Mouse (Mus musculus) lung, embryonic 14.5 days (tissue): ENCODE data around the gene Tnfrsf8. TPM values are rescaled to one million over a fixed set of nuclear protein-coding genes. Genes with fewer than 3 reads are reported as not detected.
"Not testable (repeated sequence)": the region's sequence is repeated elsewhere in the genome, so short reads cannot be mapped to it uniquely, and the experiment has no call there.

ENCODE experiments used
- ATAC-seq: fragments of 200-750 bp; cut with Nextera tagmentation; 2 replicates; pipeline ENCODE4 v1.8.0; 2017; ENCODE audit warnings: mild to moderate bottlenecking, moderate TSS enrichment, moderate library complexity; ENCODE audit not compliant: insufficient read depth
- DNase-seq: peaks from one replicate; pipeline ENCODE4 v3.0.0-alpha.2; 2015
- H3K27ac ChIP-seq: fragments of 300-500 bp; sonication (generic); 2 replicates; pipeline ENCODE4 v1.5.1; 2014; ENCODE audit warnings: low read depth, mild to moderate bottlenecking, moderate library complexity
- H3K27me3 ChIP-seq: fragments of 300-500 bp; sonication (generic); 2 replicates; pipeline ENCODE4 v1.6.1; 2014; ENCODE audit warnings: low read length, control low read depth; ENCODE audit not compliant: insufficient read depth
- H3K36me3 ChIP-seq: fragments of 300-500 bp; sonication (generic); 2 replicates; pipeline ENCODE4 v1.6.1; 2014; ENCODE audit warnings: control low read depth; ENCODE audit not compliant: insufficient read depth
- H3K4me1 ChIP-seq: fragments of 300-500 bp; sonication (generic); 2 replicates; pipeline ENCODE4 v1.6.1; 2014; ENCODE audit warnings: antibody characterized with exemption, control low read depth; ENCODE audit not compliant: insufficient read depth
- H3K4me2 ChIP-seq: fragments of 300-500 bp; sonication (generic); 2 replicates; pipeline ENCODE4 v1.6.1; 2014; ENCODE audit warnings: mild to moderate bottlenecking
- H3K4me3 ChIP-seq: fragments of 300-500 bp; sonication (generic); 2 replicates; pipeline ENCODE4 v1.5.1; 2014; ENCODE audit warnings: low read depth, low read length
- H3K9ac ChIP-seq: fragments of 300-500 bp; sonication (generic); 2 replicates; pipeline ENCODE4 v1.6.1; 2014
- H3K9me3 ChIP-seq: fragments of 300-500 bp; sonication (generic); 2 replicates; pipeline ENCODE4 v1.6.1; 2016; ENCODE audit warnings: low read depth, low read length, control low read depth
- CTCF ChIP-seq: IDR thresholded peaks from 2 replicates; pipeline ENCODE4 v1.5.1; 2016; ENCODE audit warnings: antibody characterized with exemption, low read depth
- whole genome bisulfite sequencing: fragments of 180-500 bp; shearing (Covaris S2); extraction: QIAGEN DNeasy Blood & Tissue Kit; methylation state at CpG from one replicate; pipeline ENCODE4 v1.1.7; 2014; 5-methylcytosine and 5-hydroxymethylcytosine counted together
- polyA plus RNA-seq: library from polyadenylated mRNA; unstranded; fragments of >200 nt; fragmentation: Nextera tagmentation; extraction: Ambion mirVana; gene quantifications from 2 replicates; pipeline ENCODE4 v1.2.1, GENCODE M21; 2014

The Tnfrsf8 gene
- polyA plus RNA-seq, result 0.20 TPM in 1 of 2 replicates, not detected in the other

DNA sequence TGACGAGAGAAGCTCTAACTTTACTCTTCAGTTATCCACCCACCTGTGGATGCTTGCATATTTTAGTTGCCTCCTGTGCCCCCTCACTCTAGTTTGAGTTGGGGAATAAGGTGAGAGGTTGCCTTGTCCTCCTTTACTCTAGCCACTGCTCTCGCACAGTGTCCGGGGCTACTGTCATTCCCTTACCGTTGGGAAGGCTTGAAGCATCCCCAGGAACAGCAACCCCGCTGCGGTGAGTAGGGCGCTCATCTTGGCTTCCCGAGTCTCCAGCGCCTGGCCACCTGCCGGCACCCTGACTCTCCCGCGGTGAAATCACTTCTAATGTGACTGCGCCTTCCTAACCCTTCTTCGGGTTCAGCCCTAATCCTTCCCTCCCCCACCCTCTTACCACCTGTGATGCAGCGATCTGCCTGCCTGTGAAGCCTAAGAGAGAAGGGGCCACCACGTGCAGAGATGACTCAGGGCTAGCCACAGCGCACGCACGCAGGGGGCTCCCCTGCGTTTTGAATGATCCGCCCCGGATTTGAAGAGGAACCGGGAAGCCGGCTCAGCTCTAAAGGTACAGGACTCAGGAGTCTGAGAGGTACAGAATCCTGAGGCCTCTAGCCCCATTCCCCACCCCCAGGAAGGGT is at the start of gene Tnfrsf8:
Tnfrsf8 (minus strand) TSS at position 329 of the 632 bp plus-strand sequence.
- no peak for TF ChIP-seq CTCF
- DNase-seq (no peak), ATAC-seq (no peak)
- no peak within 1 kb of the TSS for H3K9ac ChIP-seq
- H3K27ac ChIP-seq, result no peak within 1 kb of the TSS
- peaks cover 11% of the 10 kb centered on the region; the same call in 1 of the 2 replicates for H3K27me3 ChIP-seq
- H3K4me3 ChIP-seq, result no peak within 1 kb of the TSS
- no peaks in the 10 kb centered on the region for H3K9me3 ChIP-seq
- WGBS, result under 1% methylated on average over 24 of the region's 24 CpGs
- H3K4me2 ChIP-seq, result no peak within 1 kb of the TSS
- no peaks in the 10 kb centered on the region for H3K4me1 ChIP-seq
- no peaks in the 10 kb centered on the region for H3K36me3 ChIP-seq

DNA sequence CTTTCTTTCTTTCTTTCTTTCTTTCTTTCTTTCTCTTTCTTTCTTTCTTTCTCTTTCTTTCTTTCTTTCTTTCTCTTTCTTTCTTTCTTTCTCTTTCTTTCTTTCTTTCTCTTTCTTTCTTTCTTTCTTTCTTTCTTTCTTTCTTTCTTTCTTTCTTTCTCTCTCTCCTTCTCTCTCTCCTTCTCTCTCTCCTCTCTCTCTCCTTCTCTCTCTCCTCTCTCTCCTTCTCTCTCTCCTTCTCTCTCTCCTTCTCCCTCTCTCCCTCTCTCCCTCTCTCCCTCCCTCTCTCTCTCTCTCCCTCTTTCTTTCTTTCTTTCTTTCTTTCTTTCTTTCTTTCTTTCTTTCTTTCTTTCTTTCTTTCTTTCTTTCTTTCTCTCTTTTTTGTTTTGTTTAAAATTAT is 46.7 kb upstream of the Tnfrsf8 start:
- H3K4me2 ChIP-seq, H3K4me3 ChIP-seq, DNase-seq, H3K9me3 ChIP-seq, H3K27ac ChIP-seq, ATAC-seq, H3K4me1 ChIP-seq, H3K27me3 ChIP-seq, H3K9ac ChIP-seq, H3K36me3 ChIP-seq: not testable (repeated sequence)

DNA sequence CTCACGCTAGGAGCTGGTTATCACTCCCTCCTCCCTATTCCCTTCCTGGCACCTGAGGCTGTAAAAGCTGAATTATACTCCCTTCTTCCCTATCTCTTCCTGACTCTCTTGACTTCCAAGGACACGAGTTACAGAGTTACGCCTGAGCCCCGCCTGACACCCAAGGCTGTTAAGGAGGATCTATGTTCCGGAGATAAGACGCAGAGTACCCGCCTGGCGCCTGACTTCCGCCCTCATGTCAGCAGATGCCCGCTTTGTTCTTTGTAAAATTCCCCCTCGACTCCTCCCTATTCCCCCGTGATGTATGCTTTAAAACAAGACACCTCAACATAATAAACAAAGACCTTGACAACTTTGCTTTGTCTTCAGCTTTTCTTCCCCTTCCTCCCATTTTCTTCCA is 46.1 kb upstream of the Tnfrsf8 start:
- Histone ChIP-seq H3K27me3 (no peaks in the 10 kb centered on the region), H3K4me3 (no peak overlapping the region), H3K4me1 (no peaks in the 10 kb centered on the region), H3K36me3 (no peaks in the 10 kb centered on the region), H3K27ac (no peak overlapping the region), H3K4me2 (no peak overlapping the region), H3K9ac (no peak overlapping the region), H3K9me3 (no peaks in the 10 kb centered on the region)
- WGBS, result 2% methylated on average over 12 of the region's 12 CpGs
- peak; percentile 7 for DNase-seq
- ATAC-seq, result no peak
- no peak for TF ChIP-seq CTCF

DNA sequence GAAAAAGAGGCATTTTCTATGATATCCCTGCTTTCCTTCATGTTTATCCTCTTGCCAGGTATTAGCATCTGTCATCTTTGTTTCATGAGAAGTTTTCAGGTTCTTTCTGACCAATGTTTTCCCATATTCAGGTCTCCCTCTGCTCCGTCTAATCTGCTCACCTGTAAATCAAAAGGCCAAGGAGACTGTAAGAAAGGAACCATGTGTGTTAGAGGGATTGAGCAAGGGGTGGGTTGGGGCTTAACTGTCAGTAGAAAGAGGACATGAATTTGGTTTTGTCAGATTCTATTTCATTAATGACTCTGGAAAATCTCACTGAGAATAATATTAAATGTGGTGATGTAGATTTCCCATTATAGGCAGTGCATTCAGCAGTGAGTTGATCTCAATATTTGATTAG is 45.6 kb upstream of the Tnfrsf8 start:
- DNase-seq (no peak), ATAC-seq (no peak)
- no peak overlapping the region for H3K4me3 ChIP-seq
- H3K27me3 ChIP-seq, result no peaks in the 10 kb centered on the region
- no peak overlapping the region for H3K9ac ChIP-seq
- H3K36me3 ChIP-seq, result no peaks in the 10 kb centered on the region
- WGBS, result 54% methylated on average over 1 of the region's 1 CpGs
- no peaks in the 10 kb centered on the region for H3K9me3 ChIP-seq
- no peak overlapping the region for H3K27ac ChIP-seq
- TF ChIP-seq CTCF, result no peak
- H3K4me1 ChIP-seq, result no peaks in the 10 kb centered on the region
- no peak overlapping the region for H3K4me2 ChIP-seq

DNA sequence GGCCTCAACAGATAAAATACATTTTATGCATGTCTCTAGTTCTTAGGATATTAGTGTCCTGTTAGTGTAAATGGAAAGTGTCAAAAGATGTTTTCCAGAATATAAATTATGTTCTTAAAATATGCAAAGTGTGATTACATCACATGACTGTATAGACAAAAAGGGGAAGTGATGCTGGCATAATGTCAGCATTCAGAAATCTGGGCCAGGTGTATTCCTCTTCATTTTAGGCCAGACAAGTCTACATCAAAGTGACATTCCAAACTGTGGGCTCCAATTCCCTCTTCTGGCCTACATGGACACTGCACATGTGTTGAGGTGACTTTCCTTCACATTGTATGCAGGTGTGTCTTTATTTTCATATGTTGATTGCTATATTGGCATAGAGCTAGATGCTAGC is 41.3 kb upstream of the Tnfrsf8 start:
- Histone ChIP-seq H3K9ac (no peak overlapping the region), H3K36me3 (no peaks in the 10 kb centered on the region), H3K27ac (no peak overlapping the region), H3K4me3 (no peak overlapping the region), H3K4me2 (no peak overlapping the region), H3K4me1 (no peaks in the 10 kb centered on the region), H3K27me3 (no peaks in the 10 kb centered on the region), H3K9me3 (no peaks in the 10 kb centered on the region)
- DNase-seq (no peak), ATAC-seq (no peak)
- TF ChIP-seq CTCF, result no peak

DNA sequence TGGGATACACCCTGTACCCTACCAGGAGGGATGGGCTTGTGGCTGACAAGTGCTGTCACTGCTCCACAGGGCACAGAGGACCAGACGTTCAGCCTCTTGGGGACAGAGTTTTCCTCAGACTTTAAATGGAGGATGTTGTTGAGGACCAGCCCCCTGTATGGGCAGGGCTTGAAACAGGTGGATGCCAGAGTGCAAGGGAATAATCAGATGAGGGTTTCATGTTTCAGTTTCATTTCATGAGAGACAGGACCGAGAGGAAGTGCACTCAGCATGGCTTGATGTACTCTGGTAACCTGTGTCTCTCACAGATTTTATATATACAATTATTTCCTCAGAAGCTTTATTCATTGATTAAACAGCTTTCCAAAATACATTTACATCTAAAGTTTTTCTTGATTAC is 38.9 kb upstream of the Tnfrsf8 start:
- Histone ChIP-seq H3K9me3 (no peaks in the 10 kb centered on the region), H3K27me3 (no peaks in the 10 kb centered on the region), H3K27ac (no peak overlapping the region), H3K4me3 (no peak overlapping the region), H3K36me3 (no peaks in the 10 kb centered on the region), H3K4me2 (no peak overlapping the region), H3K9ac (no peak overlapping the region), H3K4me1 (no peaks in the 10 kb centered on the region)
- TF ChIP-seq CTCF, result no peak
- ATAC-seq (no peak), DNase-seq (no peak)
- WGBS, result 25% methylated on average over 2 of the region's 2 CpGs

DNA sequence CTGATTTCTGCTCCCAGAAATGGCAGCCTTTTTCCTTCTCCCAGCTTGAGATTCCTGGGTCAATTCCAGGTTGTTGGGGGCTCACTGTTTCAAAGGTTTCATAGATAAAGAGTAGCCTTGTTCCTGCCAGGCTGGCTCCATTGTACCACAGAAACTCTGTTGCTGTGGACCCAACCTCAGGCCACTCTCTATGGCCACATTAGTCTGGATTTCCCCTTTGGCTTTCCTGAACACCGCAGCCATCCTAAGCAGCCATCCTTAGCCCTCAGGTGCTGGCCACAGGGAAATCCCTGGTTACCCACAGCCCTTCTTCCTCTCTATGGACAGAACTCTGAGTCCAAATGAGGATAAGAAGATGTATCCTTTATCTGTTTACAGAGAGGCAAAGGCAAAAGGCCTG is 30.0 kb upstream of the Tnfrsf8 start:
- Histone ChIP-seq H3K4me3 (no peak overlapping the region), H3K27ac (no peak overlapping the region), H3K9me3 (no peaks in the 10 kb centered on the region), H3K4me1 (no peaks in the 10 kb centered on the region), H3K4me2 (no peak overlapping the region), H3K36me3 (no peaks in the 10 kb centered on the region), H3K27me3 (no peaks in the 10 kb centered on the region), H3K9ac (no peak overlapping the region)
- no peak for DNase-seq
- no peak for TF ChIP-seq CTCF
- 100% methylated on average over 1 of the region's 1 CpGs for WGBS
- ATAC-seq, result no peak
